Mouse (Mus musculus) cerebellum, adult 18-20 months (tissue): ENCODE results near the gene Fanca.
"Not testable (repeated sequence)": the region's sequence is repeated elsewhere in the genome, so short reads cannot be mapped to it uniquely, and the experiment has no call there.

ENCODE experiments used
- DNase-seq, 2 experiments: peaks; one replicate each; pipeline ENCODE4 v3.0.0; 2021

Fanca gene

DNA sequence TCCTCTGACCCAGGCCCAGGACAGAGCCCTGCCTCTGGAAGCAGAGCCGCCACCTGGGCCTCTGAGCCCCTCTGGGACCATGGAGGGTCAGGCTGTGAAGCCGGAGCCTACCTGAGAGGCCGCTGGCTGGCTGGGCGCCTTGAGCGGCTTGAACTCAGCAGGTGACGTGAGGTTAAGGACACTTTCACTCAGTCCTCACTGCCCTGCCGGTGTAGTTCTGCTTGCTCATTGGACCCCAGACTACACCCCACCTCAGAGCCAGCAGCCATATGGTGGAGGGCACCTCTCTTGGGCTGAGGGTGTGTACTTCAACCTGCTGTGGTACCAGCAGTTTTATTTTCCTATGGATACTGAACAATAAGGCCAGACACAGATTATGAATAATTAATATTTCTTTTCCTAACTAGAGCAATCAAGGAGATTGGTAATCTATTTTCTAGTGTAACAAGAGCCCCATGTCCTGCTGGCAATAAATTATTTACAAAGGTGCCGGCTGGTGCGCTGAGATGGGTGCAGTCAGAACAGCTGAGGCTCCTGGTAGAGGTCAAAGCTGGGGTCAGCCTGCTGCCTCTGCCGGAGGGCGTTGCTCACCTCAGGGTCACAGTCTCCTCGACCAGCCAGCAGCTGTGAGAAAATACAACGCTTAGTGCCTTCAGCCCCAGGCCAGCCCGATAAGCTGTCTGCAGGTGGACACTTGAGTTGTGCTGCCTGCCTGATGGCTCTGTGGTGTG, 50.3 kb downstream of the Fanca start:
- DNase-seq: no peak

DNA sequence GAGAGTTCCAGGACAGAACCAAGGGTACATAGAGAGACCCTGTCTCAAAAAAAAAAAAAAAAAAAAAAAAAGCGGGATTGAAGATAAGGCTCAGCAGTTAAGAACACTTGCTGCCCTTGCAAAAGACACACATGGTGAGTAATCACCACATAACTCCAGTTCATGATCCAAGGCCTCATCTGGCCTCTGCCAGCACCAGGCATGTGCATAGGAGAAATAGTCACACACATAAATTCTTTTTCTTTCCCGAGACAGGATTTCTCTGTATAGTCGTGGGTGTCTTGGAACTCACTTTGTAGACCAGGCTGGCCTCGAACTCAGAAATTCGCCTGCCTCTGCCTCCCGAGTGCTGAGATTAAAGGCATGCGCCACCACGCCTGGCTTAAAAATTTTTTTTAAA, 60.8 kb downstream of the Fanca start:
- not testable (repeated sequence) for DNase-seq

DNA sequence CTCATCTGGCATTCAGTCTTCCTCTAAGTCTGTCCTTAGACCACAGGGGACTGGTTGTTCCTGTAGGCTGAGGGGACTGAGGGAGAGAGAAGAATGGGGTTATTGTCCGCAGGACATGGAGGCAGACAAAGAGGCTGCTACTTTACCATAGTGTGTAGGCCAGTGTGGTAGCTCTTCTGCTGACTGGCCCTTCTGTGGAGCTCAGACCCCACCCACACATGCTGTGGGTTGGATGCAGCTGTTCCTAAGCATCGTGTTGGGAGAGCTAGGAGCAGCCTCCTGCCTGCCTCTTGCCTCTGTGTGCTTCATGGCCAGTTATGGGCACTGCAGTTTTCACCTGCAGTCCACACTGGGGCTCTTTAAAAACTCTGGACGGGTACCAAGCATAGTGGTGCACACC, 61.3 kb downstream of the Fanca start:
- peak in 1 of 2 experiments; percentile 13 for DNase-seq

DNA sequence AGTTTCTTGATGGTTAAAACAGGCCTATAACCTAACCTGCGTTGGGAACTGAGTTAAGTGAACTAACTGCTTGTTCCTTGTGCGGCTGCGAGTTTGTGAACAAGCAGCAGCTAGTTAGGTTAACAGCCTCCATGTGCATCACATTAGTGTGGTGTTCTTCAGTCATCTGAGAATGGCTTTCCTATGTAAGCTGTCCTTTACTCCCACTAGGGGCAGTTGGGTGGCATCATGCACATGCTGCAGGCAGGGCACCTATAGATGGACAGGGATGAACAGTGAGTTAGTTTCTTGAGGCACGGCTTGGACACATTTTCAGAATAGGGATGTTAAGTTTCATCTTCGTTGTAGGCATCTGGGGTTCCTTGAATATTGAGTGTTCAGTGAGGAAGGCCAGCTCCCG, 63.2 kb downstream of the Fanca start:
- DNase-seq: no peak

GRCm38 (mm10) chr8:123254099-123254885, 64.1 kb downstream of the Fanca start, which contains the start of the genes Zfp276 and Vps9d1:
TSS of gene Zfp276 (plus strand) at chr8:123254195.
TSS of gene Vps9d1 (minus strand) at chr8:123254348.
- peak; percentile 79 to 90 for DNase-seq

GRCm38 (mm10) chr8:123253451-123254098, 64.8 kb downstream of the Fanca start:
- DNase-seq: no peak

DNA sequence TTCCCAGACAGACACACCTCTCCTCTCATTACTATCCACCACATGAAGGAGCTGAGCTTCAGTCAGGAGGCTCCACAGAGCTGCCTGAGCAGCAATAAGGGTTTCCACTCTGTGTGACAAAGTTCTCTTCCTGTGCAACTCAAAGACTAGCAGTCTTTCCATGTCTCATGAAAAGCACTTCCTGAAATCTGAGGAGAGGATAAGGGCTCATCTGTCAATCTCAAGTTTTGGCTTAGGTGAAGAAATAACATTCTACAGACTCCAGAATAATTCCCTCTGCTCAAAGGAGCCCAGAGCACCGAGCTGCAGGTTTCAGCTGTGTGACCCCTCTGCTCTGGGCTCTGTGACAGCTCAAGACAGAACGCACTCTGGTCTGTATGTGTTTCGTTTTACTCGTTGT, 65.5 kb downstream of the Fanca start:
- no peak for DNase-seq

DNA sequence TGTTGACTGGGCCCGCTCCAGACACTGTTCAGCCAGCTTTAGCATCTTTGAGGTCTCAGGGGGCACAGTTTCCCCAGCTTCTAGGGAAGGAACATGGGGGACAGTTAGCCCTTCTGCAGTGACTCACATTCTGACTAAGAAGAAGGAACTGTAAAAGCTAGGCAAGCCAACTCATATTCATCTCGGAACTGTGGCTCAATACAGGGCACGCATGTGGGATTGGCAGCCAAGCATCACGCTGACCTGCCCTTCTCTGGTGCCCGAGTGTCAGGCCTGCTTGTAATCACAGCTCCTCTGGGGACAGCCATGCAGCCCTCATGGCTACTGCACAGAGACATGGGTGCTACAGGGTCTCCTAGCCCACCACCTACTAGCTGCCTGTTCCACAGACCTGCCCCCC, 67.4 kb downstream of the Fanca start:
- no peak for DNase-seq

- no peak for DNase-seq
Measured at GRCm38 (mm10) chr8:123248596-123248995, 69.8 kb downstream of the Fanca start.

DNA sequence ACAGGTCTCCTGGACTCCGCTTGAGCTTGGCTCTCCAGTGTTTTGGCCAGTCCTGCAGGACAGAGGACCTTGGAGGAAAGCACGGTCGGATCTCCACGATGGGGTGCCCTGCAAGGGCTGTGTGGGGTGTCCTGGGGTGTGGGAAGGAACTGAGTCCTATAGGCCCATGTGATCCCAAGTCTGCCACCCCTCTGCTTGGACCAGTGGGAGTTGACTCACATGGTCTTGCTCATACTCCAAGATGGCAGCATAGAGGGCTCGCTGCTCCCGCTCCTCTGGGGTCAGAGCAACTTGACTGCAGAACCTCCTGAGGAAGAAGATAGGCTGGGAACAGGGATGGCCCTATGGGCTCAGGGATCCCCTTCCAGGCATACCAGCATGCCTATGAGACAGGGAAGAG, 70.6 kb downstream of the Fanca start:
- no peak for DNase-seq

- no peak for DNase-seq
Measured at GRCm38 (mm10) chr8:123245543-123245942, 72.8 kb downstream of the Fanca start.

- no peak for DNase-seq
Measured at GRCm38 (mm10) chr8:123244382-123244781, 74.0 kb downstream of the Fanca start.

GRCm38 (mm10) chr8:123243053-123243452, 75.3 kb downstream of the Fanca start:
- no peak for DNase-seq

- DNase-seq: no peak
Measured at GRCm38 (mm10) chr8:123242107-123242923, 76.1 kb downstream of the Fanca start.

DNA sequence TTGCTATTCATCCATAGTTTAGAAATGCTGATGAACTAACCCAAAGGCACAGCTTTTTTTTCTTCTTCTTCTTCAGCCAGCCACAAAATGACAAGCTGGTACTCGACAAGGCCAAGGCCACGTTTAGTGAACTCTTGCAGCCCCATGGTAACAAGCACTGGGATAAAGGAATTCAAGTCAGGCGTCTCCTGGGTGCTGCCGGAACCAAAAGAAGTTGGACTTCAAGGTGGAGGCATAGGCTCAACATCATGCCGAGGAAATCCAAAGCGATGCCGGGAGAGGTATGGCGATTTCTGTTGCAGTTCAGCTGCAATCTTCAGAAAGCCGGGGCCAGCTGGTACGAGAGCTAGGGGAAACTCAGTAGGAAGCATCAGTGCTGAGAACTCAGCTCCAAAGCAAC, 79.0 kb downstream of the Fanca start:
- DNase-seq: no peak

DNA sequence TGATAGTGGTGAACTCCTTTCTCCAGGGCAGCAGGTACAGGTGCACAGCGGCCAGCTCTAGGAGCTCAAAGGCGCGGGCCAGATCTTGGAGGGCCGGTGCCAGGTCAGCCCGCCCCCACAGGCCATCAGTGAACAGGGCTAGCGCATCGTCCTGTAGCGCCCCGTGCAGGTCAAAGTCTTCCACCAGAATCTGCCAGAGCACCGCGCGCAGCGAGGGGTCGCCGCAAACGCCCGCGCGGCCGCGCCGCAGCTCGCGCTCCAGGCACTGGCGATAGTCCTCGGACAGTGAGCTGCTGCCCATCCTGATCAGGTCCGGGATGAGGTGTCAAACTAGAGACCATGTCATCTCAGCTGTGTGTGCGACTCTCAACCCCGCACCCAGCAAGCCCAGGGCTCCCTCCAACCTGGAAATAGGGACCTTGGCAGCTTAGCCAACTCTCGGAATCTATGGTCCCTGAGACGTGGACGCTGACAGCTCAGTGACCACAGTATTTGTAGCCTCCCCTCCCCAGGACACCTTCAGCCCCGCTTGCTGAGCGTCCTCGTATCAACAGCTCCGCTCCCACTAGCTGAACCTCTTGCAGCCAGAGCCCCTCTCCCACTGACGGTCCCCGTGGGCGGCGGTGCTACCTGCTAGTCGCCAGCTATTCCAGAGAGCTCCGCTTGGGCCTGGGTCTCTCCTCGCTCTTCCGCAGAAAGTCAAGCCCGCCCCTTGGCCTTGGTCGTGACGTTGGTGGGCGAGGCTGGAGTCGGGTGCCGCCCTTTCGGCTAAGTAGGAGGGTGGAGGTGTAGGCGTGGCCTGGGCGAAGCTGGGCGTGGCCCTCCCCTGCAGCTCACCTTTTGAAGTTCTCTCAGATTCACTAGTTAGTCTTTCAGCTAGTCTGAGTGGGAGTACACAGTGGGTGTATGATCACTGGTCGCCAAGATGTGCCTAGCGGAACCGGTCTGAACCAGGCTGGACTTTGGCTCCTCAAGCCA, 82.6 kb downstream of the Fanca start, which contains the start of gene Spata2l:
TSS of gene Spata2l (minus strand) at position 714 of the 978 bp plus-strand sequence.
- peak; percentile 86 to 91 for DNase-seq

GRCm38 (mm10) chr8:123234918-123235519, 83.4 kb downstream of the Fanca start:
- peak; percentile 57 to 66 for DNase-seq

GRCm38 (mm10) chr8:123233760-123234159, 84.6 kb downstream of the Fanca start:
- DNase-seq: peak in 1 of 2 experiments; percentile 31

DNA sequence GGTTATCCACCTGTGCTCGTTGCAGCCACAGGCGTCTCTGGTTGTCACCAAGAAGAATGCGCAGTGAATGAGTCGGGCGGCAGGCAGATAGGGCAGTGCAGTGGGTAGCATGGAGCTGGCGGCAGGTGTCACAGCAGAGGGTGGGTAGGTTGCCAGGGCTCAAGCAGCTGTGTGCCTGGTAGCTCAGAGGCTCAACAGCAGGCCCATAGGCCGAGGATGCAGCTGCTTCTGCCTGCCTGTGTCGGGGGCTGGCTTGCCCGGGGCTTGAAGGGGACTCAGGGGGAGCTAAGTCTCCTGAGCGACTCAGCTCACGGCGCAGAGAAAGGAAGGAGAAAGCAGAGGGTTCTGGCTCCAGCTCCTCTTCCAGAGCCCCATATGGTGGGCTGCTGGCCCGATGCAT, 85.1 kb downstream of the Fanca start:
- DNase-seq: no peak

- no peak for DNase-seq
Measured at GRCm38 (mm10) chr8:123232553-123232952, 85.8 kb downstream of the Fanca start.

DNA sequence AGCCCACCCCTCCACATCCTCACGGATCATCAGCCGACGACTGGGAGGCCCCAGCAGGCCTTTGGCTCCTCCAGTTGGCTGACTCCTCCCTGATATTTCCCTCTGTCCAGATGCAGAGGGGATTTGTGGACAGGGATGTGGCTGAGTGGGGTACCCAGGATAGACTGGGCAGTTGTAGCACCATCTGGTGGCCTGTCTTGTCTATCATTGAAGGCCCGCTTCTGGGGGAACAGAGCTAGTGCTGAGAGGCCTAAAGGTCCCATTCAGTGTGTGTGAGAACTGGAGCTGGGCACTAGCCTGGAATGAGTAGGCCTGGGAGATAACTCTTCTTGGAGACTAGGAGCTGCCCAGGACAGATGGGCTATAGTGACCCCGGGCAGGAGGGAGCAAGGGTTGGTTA, 86.6 kb downstream of the Fanca start:
- DNase-seq: no peak
